In the genomic region with DNA sequence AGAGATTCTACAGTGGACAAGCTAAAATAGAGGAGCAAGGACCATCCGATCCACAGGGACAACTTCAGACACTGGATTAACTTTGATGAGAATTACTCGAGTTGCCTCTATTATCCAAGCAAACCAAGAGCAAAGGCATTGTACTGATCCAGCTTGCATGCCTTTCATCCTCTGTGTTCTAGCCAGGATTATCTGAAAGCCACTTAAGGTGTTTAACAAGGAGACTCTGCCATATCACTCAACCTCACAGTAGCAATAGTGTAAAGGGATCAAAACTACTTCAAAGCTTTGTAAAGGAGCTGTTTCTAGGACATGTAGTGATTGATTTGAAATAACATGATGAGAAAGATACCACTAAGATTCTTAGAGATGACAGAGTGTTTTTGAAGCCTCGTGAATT, we compare ENCODE assay signal across 24 mouse cellular contexts.
DNase-seq lines count a peak whose midpoint lies in the region; ATAC-seq and TF ChIP-seq lines count a peak whose summit lies in the region.
"Had no signal": no experiment of that assay in that cellular context is flagged by ENCODE, and none has a peak within 500 bp of the region (broad histone marks: within the 10 kb centered on the region; RNA-seq: fewer than 3 reads in every experiment).

No protein-coding gene starts in this region.

- no peaks in the 10 kb centered on the region for H3K27me3 ChIP-seq in midbrain, embryonic 14.5 days (ENCODE audit: control insufficient read depth, insufficient read depth, low read length)
- no peaks in the 10 kb centered on the region for H3K27me3 ChIP-seq in midbrain, postnatal 0 days (ENCODE audit: insufficient read depth, low read length)
- no peaks in the 10 kb centered on the region for H3K27me3 ChIP-seq in midbrain, embryonic 16.5 days (ENCODE audit: control insufficient read depth, insufficient read depth, low read depth, low read length)
- no peaks in the 10 kb centered on the region for H3K27me3 ChIP-seq in liver, embryonic 12.5 days (replicated peaks)
- H3K27me3 ChIP-seq: embryonic facial prominence, embryonic 13.5 days; embryonic facial prominence, embryonic 15.5 days; forebrain, embryonic 12.5 days had no signal

- H3K9me3 ChIP-seq in midbrain, embryonic 14.5 days (ENCODE audit: control insufficient read depth, low read length) = no peaks in the 10 kb centered on the region
- no peaks in the 10 kb centered on the region for H3K9me3 ChIP-seq in midbrain, postnatal 0 days (ENCODE audit: low read length)
- no peaks in the 10 kb centered on the region for H3K9me3 ChIP-seq in midbrain, embryonic 16.5 days (replicated peaks; ENCODE audit: control insufficient read depth, low read length, poor library complexity, severe bottlenecking)
- no peaks in the 10 kb centered on the region for H3K9me3 ChIP-seq in liver, embryonic 12.5 days (replicated peaks)
- H3K9me3 ChIP-seq: embryonic facial prominence, embryonic 13.5 days; embryonic facial prominence, embryonic 15.5 days; forebrain, embryonic 10.5 days; forebrain, embryonic 12.5 days had no signal

- no peak for TF ChIP-seq CTCF in midbrain, postnatal 0 days (IDR thresholded peaks at IDR 0.05)

- no peak overlapping the region for H3K4me3 ChIP-seq in midbrain, embryonic 14.5 days (replicated peaks; ENCODE audit: low read depth, low read length)
- H3K4me3 ChIP-seq in midbrain, postnatal 0 days (ENCODE audit: low read depth, low read length) = no peak overlapping the region
- H3K4me3 ChIP-seq in midbrain, embryonic 16.5 days (ENCODE audit: low read depth, low read length) = no peak overlapping the region
- no peak overlapping the region for H3K4me3 ChIP-seq in liver, embryonic 12.5 days
- H3K4me3 ChIP-seq: embryonic facial prominence, embryonic 13.5 days; embryonic facial prominence, embryonic 15.5 days; erythroblast, embryonic 14.5 days; forebrain, embryonic 10.5 days; forebrain, embryonic 12.5 days had no signal

- no peak for ATAC-seq in midbrain, embryonic 14.5 days (ENCODE audit: low FRiP score, low TSS enrichment)
- ATAC-seq in midbrain, postnatal 0 days (ENCODE audit: low FRiP score) = no peak
- 0 out of 2 replicates have a peak, but pooled peaks have one; percentile 67 for ATAC-seq in midbrain, embryonic 16.5 days
- no peak for ATAC-seq in liver, embryonic 12.5 days
- ATAC-seq: forebrain, embryonic 14.5 days; forebrain, embryonic 16.5 days had no signal

- no peak overlapping the region for H3K9ac ChIP-seq in midbrain, embryonic 14.5 days (replicated peaks; ENCODE audit: low read length)
- no peak overlapping the region for H3K9ac ChIP-seq in midbrain, postnatal 0 days (replicated peaks; ENCODE audit: low read length, poor library complexity, severe bottlenecking)
- no peak overlapping the region for H3K9ac ChIP-seq in midbrain, embryonic 16.5 days (ENCODE audit: low read depth, low read length)
- H3K9ac ChIP-seq in liver, embryonic 12.5 days = no peak overlapping the region
- H3K9ac ChIP-seq: embryonic facial prominence, embryonic 13.5 days; embryonic facial prominence, embryonic 15.5 days; forebrain, embryonic 12.5 days had no signal

- DNase-seq in midbrain, embryonic 14.5 days = peak; percentile 20
- no peak for DNase-seq in midbrain, postnatal 0 days (ENCODE audit: low spot score)
- peak; percentile 15 for DNase-seq in retina, adult 2 months (ENCODE audit: low read depth, low spot score)
- no peak for DNase-seq in retina, embryonic 14.5 days (ENCODE audit: low spot score)
- DNase-seq in retina, postnatal 7 days (ENCODE audit: low read depth, low spot score) = peak; percentile 13
- no peak for DNase-seq in cerebellum, postnatal 14 days
- DNase-seq: adrenal gland, adult 2 months; adrenal gland, postnatal 10 days; adrenal gland, postnatal 25 days; cerebellum, adult 11-12 months; cerebellum, adult 2 months; cerebellum, adult 9-10 months; cerebellum, postnatal 10 days; cerebellum, postnatal 36 days; embryo, embryonic 11 days had no signal

- H3K27ac ChIP-seq in midbrain, embryonic 14.5 days (replicated peaks; ENCODE audit: low read depth, low read length) = no peak overlapping the region
- no peak overlapping the region for H3K27ac ChIP-seq in midbrain, postnatal 0 days (ENCODE audit: low read depth, low read length)
- no peak overlapping the region for H3K27ac ChIP-seq in midbrain, embryonic 16.5 days (ENCODE audit: low read length)
- no peak overlapping the region for H3K27ac ChIP-seq in liver, embryonic 12.5 days
- H3K27ac ChIP-seq: embryonic facial prominence, embryonic 13.5 days; embryonic facial prominence, embryonic 15.5 days; forebrain, embryonic 10.5 days; forebrain, embryonic 12.5 days had no signal

- no peaks in the 10 kb centered on the region for H3K36me3 ChIP-seq in midbrain, embryonic 14.5 days (ENCODE audit: control insufficient read depth, insufficient read depth, low read length)
- H3K36me3 ChIP-seq in midbrain, postnatal 0 days (ENCODE audit: insufficient read depth, low read length) = no peaks in the 10 kb centered on the region
- H3K36me3 ChIP-seq in midbrain, embryonic 16.5 days (ENCODE audit: control insufficient read depth, insufficient read depth, low read length) = no peaks in the 10 kb centered on the region
- no peaks in the 10 kb centered on the region for H3K36me3 ChIP-seq in liver, embryonic 12.5 days
- H3K36me3 ChIP-seq: embryonic facial prominence, embryonic 13.5 days; embryonic facial prominence, embryonic 15.5 days; forebrain, embryonic 10.5 days; forebrain, embryonic 12.5 days had no signal

- 20% methylated on average over 3 of the region's 3 CpGs for WGBS in midbrain, embryonic 14.5 days
- WGBS in midbrain, postnatal 0 days = 21% methylated on average over 3 of the region's 3 CpGs
- WGBS in midbrain, embryonic 16.5 days = 18% methylated on average over 3 of the region's 3 CpGs
- WGBS in liver, embryonic 12.5 days (ENCODE audit: insufficient replicate concordance) = 57% methylated on average over 3 of the region's 3 CpGs

- H3K4me2 ChIP-seq in midbrain, embryonic 14.5 days (ENCODE audit: low read length) = no peak overlapping the region
- H3K4me2 ChIP-seq in midbrain, postnatal 0 days (ENCODE audit: low read depth, low read length, poor library complexity, severe bottlenecking) = no peak overlapping the region
- H3K4me2 ChIP-seq in midbrain, embryonic 16.5 days (ENCODE audit: low read length) = no peak overlapping the region
- H3K4me2 ChIP-seq in liver, embryonic 12.5 days = no peak overlapping the region
- H3K4me2 ChIP-seq: embryonic facial prominence, embryonic 13.5 days; embryonic facial prominence, embryonic 15.5 days; forebrain, embryonic 12.5 days had no signal

- peaks cover 5% of the 10 kb centered on the region; the same call in 1 of the 2 replicates for H3K4me1 ChIP-seq in midbrain, embryonic 14.5 days (ENCODE audit: control insufficient read depth, insufficient read depth, low read length)
- no peaks in the 10 kb centered on the region for H3K4me1 ChIP-seq in midbrain, postnatal 0 days (ENCODE audit: insufficient read depth, low read length)
- H3K4me1 ChIP-seq in midbrain, embryonic 16.5 days (ENCODE audit: control insufficient read depth, insufficient read depth, low read length) = peaks cover 6% of the 10 kb centered on the region; the same call in 1 of the 2 replicates
- H3K4me1 ChIP-seq in liver, embryonic 12.5 days = no peaks in the 10 kb centered on the region
- H3K4me1 ChIP-seq: embryonic facial prominence, embryonic 13.5 days; embryonic facial prominence, embryonic 15.5 days; forebrain, embryonic 12.5 days had no signal

Comparison
In these comparisons a context has a peak if more than half of its experiments do, and no peak if none do; other contexts are left out.
1. DNase-seq: peak in midbrain, embryonic 14.5 days (single experiment), retina, adult 2 months (single experiment) and retina, postnatal 7 days (single experiment); none in midbrain, postnatal 0 days (single experiment), retina, embryonic 14.5 days (single experiment) and cerebellum, postnatal 14 days (0 of 2).